Mouse (Mus musculus): ENCODE measurements around the gene Atp5d. TPM values are rescaled to one million over a fixed set of nuclear protein-coding genes. Genes with fewer than 3 reads are reported as not detected.

Atp5d gene
- polyA plus RNA-seq, 1 experiment from 2014 or later: 529 TPM

DNA sequence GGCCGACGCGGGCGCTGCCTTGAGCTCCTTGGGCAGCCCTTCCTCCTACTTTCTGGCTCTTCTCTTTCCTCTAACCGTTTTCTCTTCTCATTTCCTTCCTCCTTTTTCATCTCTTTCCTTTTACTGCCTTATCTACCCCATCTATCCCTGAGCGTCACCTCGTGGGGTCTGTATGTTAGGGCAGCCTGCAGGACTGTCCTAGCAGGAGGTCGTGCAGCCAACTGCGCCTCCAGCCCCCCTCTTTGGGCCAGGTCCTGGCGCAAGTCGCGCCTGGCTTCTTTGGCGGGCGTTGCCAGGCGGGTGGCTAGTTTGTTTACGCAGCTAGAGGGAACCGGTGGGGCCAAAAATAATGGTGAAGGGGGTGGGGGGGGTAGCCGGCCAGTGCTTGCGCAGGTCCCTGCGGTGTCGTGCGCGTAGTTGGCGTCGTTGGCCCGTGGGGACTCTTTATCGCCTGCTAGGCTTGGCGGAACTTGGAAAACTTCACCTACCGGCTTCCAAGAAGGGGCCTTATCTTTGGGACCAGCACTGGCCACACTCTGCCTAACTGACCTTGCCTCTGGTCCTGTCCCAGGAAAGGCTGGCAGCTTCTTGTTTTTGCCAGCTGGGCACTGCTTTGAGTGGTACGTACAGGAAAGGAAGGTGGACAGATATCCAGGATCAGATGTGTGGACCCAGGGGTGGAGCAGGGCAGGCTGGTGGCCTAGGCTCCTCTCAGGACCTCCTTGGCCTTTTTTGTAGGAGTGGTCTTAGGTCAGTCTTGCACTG, 21.3 kb upstream of the Atp5d start:
- peak; percentile 49 for DNase-seq
- Histone ChIP-seq H3K9me3 (ENCODE audit: low read depth, low read length) (no peaks in the 10 kb centered on the region), H3K36me3 (ENCODE audit: insufficient read depth) (peaks cover 44% of the 10 kb centered on the region), H3K27me3 (ENCODE audit: insufficient read depth, low read length) (no peaks in the 10 kb centered on the region), H3K9ac (peak overlapping the region; percentile 91), H3K4me3 (ENCODE audit: low read depth, low read length) (peak overlapping the region; percentile 97), H3K27ac (ENCODE audit: low read depth) (0 out of 2 replicates have a peak overlapping the region, but pooled peaks have one; percentile 15), H3K4me2 (peak overlapping the region; percentile 91), H3K4me1 (ENCODE audit: insufficient read depth) (peaks cover 19% of the 10 kb centered on the region)
- under 1% methylated on average over 30 of the region's 30 CpGs for WGBS
- ATAC-seq (ENCODE audit: insufficient read depth): no peak
- peak; percentile 13; the same call in 1 of the 2 replicates for TF ChIP-seq CTCF (IDR thresholded peaks at IDR 0.05; ENCODE audit: low read depth)

DNA sequence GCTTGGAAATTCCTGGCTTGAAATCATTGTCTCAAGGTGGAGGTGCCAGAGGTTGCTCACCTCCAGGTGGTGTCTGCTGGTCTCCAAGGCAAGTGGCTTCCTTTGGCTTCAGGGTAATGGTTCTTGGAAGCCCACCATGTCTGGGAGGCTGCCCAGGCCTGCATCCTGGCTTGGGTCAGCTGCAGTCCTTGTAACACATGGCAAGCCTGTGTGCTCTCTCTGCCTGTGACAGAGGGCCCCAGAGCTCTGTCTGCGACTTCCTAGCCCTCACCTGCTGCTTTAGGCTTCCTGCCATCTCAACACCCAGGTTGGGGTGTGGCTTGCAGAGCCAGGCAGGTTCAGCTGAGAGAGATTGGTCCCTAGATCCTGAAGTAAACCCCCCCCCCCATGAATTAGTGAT, 20.7 kb upstream of the Atp5d start:
- Histone ChIP-seq H3K36me3 (ENCODE audit: insufficient read depth) (peaks cover 46% of the 10 kb centered on the region), H3K27ac (ENCODE audit: low read depth) (0 out of 2 replicates have a peak overlapping the region, but pooled peaks have one; percentile 8)

DNA sequence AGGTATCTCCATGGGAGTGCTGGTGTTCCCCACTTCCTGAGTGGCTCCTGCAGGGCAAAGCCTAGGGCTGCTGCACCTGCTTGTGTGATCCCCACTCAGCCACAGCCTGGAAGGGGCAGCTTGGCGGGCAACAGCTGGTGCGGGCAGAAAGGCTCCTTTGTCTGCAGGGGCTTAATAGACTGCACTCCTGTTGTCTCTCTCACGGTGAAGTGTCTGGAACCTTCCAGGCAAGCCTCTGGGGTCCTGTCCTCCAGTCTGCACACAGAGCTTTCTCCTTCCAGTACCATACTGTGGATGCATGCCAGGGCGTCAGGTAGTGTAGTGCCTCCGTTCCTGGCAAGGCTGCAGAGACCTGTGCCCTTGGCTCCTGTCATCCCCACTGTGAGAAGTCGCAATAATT, 19.9 kb upstream of the Atp5d start:
- ATAC-seq (ENCODE audit: insufficient read depth): no peak
- peak overlapping the region; percentile 91; the same call in 1 of the 2 replicates for H3K9ac ChIP-seq
- 66% methylated on average over 6 of the region's 6 CpGs for WGBS

More for the DNA sequence above, 20.7 kb upstream of the Atp5d start:
- Histone ChIP-seq H3K27me3 (ENCODE audit: insufficient read depth, low read length) (no peaks in the 10 kb centered on the region), H3K4me2 (peak overlapping the region; percentile 91), H3K9me3 (ENCODE audit: low read depth, low read length) (no peaks in the 10 kb centered on the region), H3K9ac (peak overlapping the region; percentile 91), H3K4me3 (ENCODE audit: low read depth, low read length) (peak overlapping the region; percentile 97), H3K4me1 (ENCODE audit: insufficient read depth) (peaks cover 19% of the 10 kb centered on the region)
- TF ChIP-seq CTCF (IDR thresholded peaks at IDR 0.05; ENCODE audit: low read depth): no peak
- ATAC-seq (ENCODE audit: insufficient read depth): no peak
- DNase-seq: no peak
- WGBS: 34% methylated on average over 1 of the region's 1 CpGs

DNA sequence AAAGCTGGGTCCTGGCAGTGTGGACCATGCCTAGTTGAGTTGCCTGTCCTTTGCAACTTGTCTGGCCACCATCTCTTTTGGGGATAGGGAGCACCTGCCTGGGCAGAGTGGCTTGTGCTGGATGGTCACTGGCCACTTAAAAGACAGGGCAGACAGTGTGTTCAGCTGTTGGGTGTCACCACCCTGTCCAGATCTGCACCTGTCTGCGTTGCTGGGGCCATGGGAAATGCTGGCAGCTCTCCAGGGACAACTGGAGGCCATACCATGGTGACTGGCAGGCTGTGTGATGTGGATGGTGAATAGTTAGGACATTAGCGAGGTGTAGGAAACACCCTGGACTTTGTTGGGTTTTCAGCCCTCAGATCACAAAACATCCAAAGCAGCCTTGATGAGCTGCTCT, 18.3 kb upstream of the Atp5d start:
- no peak overlapping the region for H3K4me2 ChIP-seq
- H3K9me3 ChIP-seq (ENCODE audit: low read depth, low read length): no peaks in the 10 kb centered on the region
- WGBS: 51% methylated on average over 2 of the region's 2 CpGs
- DNase-seq (no peak), ATAC-seq (ENCODE audit: insufficient read depth) (no peak)
- H3K27ac ChIP-seq (ENCODE audit: low read depth): no peak overlapping the region
- no peak overlapping the region for H3K9ac ChIP-seq
- no peak for TF ChIP-seq CTCF (IDR thresholded peaks at IDR 0.05; ENCODE audit: low read depth)
- H3K4me1 ChIP-seq (ENCODE audit: insufficient read depth): peaks cover 19% of the 10 kb centered on the region
- no peak overlapping the region for H3K4me3 ChIP-seq (ENCODE audit: low read depth, low read length)
- no peaks in the 10 kb centered on the region for H3K27me3 ChIP-seq (ENCODE audit: insufficient read depth, low read length)
- H3K36me3 ChIP-seq (ENCODE audit: insufficient read depth): peaks cover 61% of the 10 kb centered on the region

More for the DNA sequence above, 19.9 kb upstream of the Atp5d start:
- DNase-seq: no peak
- Histone ChIP-seq H3K4me1 (ENCODE audit: insufficient read depth) (peaks cover 19% of the 10 kb centered on the region), H3K9me3 (ENCODE audit: low read depth, low read length) (no peaks in the 10 kb centered on the region), H3K4me2 (peak overlapping the region; percentile 91), H3K36me3 (ENCODE audit: insufficient read depth) (peaks cover 52% of the 10 kb centered on the region), H3K4me3 (ENCODE audit: low read depth, low read length) (peak overlapping the region; percentile 97), H3K27ac (ENCODE audit: low read depth) (peak overlapping the region; percentile 8; the same call in 1 of the 2 replicates), H3K27me3 (ENCODE audit: insufficient read depth, low read length) (no peaks in the 10 kb centered on the region)
- no peak for TF ChIP-seq CTCF (IDR thresholded peaks at IDR 0.05; ENCODE audit: low read depth)

DNA sequence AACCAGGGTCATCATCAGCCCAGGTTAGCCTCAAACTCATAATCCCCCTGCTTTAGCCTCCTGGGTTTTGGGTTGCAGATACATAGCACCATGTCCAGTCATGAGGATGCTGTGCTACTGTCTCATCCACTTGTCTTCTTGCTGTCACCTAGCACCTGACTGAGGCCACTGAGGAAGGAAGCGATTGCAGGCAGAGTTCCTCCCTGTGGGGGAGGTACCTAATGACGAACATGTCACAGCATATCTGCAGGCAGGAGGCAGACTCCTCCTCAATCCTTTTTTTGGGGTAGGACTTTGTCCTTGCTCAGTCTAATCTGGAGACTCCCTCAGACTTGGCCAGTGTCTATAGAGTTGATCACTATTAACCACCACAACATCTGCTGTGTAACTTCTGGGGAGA, 16.8 kb upstream of the Atp5d start:
- Histone ChIP-seq H3K9ac (no peak overlapping the region), H3K27ac (ENCODE audit: low read depth) (no peak overlapping the region), H3K4me1 (ENCODE audit: insufficient read depth) (peaks cover 19% of the 10 kb centered on the region), H3K36me3 (ENCODE audit: insufficient read depth) (peaks cover 76% of the 10 kb centered on the region), H3K4me3 (ENCODE audit: low read depth, low read length) (no peak overlapping the region), H3K4me2 (no peak overlapping the region), H3K9me3 (ENCODE audit: low read depth, low read length) (no peaks in the 10 kb centered on the region), H3K27me3 (ENCODE audit: insufficient read depth, low read length) (no peaks in the 10 kb centered on the region)
- 92% methylated on average over 2 of the region's 2 CpGs for WGBS
- ATAC-seq (ENCODE audit: insufficient read depth) (no peak), DNase-seq (no peak)
- no peak for TF ChIP-seq CTCF (IDR thresholded peaks at IDR 0.05; ENCODE audit: low read depth)

DNA sequence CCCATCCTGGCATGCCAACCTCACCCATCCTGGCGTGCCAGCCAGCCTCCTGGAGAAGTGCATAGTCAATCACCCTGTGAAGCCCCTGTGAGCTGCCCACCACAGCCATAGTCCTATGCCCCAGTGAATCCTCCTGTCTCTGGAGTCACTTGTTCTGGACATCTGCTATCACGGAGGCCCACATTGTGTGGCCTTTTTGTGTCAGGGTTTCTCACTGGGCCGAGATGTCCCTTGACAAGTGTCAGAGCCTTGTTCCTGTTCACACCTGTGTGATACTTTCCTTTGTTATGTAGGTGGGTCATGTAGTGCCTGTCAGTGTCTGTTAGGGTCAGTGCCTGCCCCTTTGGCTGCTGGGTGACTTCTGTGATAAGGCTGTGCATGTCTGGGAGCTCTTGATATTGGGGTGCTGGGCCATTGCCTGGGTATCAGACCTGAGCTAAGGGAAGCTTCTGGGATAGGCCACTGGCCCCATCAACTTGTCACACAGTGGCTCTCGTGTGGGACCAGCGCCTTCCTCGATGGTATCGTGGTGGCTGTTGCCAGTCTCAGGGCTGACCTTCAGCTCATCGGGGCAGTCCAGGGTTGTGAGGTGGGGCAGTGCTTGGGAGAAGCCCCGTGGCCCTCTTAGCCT, 14.4 kb upstream of the Atp5d start:
- Histone ChIP-seq H3K9ac (no peak overlapping the region), H3K4me1 (ENCODE audit: insufficient read depth) (peaks cover under 1% of the 10 kb centered on the region; the same call in 1 of the 2 replicates), H3K27ac (ENCODE audit: low read depth) (no peak overlapping the region), H3K4me2 (no peak overlapping the region), H3K9me3 (ENCODE audit: low read depth, low read length) (no peaks in the 10 kb centered on the region), H3K36me3 (ENCODE audit: insufficient read depth) (peaks cover 85% of the 10 kb centered on the region), H3K27me3 (ENCODE audit: insufficient read depth, low read length) (no peaks in the 10 kb centered on the region), H3K4me3 (ENCODE audit: low read depth, low read length) (no peak overlapping the region)
- DNase-seq (no peak), ATAC-seq (ENCODE audit: insufficient read depth) (no peak)
- no peak for TF ChIP-seq CTCF (IDR thresholded peaks at IDR 0.05; ENCODE audit: low read depth)
- WGBS: 88% methylated on average over 9 of the region's 9 CpGs

DNA sequence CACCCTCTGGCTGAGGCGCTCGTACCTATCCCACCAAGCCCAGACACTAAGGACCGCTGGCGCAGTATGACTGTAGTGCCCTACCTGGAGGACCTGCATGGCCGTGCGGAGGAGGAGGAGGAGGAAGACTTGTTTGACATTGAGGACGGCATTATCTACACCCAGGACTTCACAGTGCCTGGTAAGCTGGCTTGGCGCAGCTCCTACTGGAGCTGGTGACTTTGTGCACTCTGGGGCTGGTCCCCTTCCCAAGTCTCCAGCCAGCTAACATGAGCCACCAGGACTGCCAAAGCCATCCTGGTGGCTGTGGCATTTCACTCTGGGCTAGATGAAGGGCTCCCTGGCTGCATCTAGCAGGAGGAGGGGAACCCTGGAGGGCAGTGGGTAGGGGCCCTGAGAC, 10.5 kb upstream of the Atp5d start:
- Histone ChIP-seq H3K9me3 (ENCODE audit: low read depth, low read length) (no peaks in the 10 kb centered on the region), H3K4me2 (no peak overlapping the region), H3K27ac (ENCODE audit: low read depth) (no peak overlapping the region), H3K4me3 (ENCODE audit: low read depth, low read length) (no peak overlapping the region), H3K27me3 (ENCODE audit: insufficient read depth, low read length) (no peaks in the 10 kb centered on the region), H3K9ac (no peak overlapping the region), H3K4me1 (ENCODE audit: insufficient read depth) (no peaks in the 10 kb centered on the region), H3K36me3 (ENCODE audit: insufficient read depth) (peaks cover 88% of the 10 kb centered on the region)
- no peak for TF ChIP-seq CTCF (IDR thresholded peaks at IDR 0.05; ENCODE audit: low read depth)
- ATAC-seq (ENCODE audit: insufficient read depth) (no peak), DNase-seq (no peak)
- WGBS: 92% methylated on average over 8 of the region's 8 CpGs
